Mouse (Mus musculus) spleen, postnatal 4 days (tissue): ENCODE results near the gene Zdhhc21.

Source experiments
- DNase-seq, 2 experiments: peaks; one replicate each; pipeline ENCODE4 v3.0.0; 2022; ENCODE audit warnings: low spot score in 2 of 2

Zdhhc21 gene

GRCm38 (mm10) chr4:82765513-82766216 is 94.1 kb downstream of the Zdhhc21 start:
- DNase-seq: no peak

- DNase-seq: no peak
Observed at GRCm38 (mm10) chr4:82763586-82763985, 96.2 kb downstream of the Zdhhc21 start.

- DNase-seq: no peak
Observed at GRCm38 (mm10) chr4:82762430-82763119, 97.2 kb downstream of the Zdhhc21 start.

GRCm38 (mm10) chr4:82756295-82756626 is 103.5 kb downstream of the Zdhhc21 start:
- DNase-seq: no peak

- DNase-seq: no peak
Observed at GRCm38 (mm10) chr4:82755616-82756294, 104.0 kb downstream of the Zdhhc21 start.
